Mouse (Mus musculus) cerebellum, postnatal 36 days (tissue): Measurements from ENCODE around the gene Tjp1.

Source experiments
- DNase-seq, 2 experiments: peaks; one replicate each; pipeline ENCODE4 v3.0.0; 2021 to 2022; ENCODE audit warnings: mixed read lengths in 2 of 2

Tjp1 gene

DNA sequence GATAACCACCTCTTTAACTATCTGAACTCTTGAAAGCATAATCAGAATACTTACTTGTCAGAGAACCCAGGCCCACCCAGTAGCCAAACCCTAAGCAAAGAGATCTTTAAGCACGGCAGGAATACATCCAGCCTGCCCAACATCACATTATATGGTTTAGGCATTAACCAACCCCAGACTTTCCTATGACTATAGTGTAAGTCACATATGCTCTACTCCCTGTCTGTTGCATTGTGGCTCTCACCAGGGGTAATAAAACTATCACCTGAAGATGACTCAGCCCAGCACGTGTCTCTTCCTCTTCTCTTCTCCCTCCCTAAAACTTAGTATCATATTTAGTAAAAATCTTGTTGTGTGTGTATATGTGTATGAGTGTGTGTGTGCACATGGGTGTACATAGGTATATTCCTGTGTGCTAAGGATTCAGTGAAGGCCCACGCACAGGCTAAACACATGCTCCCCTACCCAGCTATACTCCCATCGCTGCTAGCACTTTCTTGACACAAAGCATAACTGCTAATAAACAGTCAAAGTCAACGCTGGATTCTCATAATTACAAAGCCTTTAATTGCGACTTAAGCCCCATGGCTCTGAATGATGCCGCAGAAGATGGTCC, 139.9 kb downstream of the Tjp1 start:
- DNase-seq = no peak

- DNase-seq = no peak
These were observed 142.8 kb downstream of the Tjp1 start for GRCm38 (mm10) chr7:65384775-65385174.

GRCm38 (mm10) chr7:65382515-65383283, 144.9 kb downstream of the Tjp1 start:
- no peak for DNase-seq

GRCm38 (mm10) chr7:65381896-65382295, 145.7 kb downstream of the Tjp1 start:
- no peak for DNase-seq

GRCm38 (mm10) chr7:65380716-65381115, 146.9 kb downstream of the Tjp1 start:
- no peak for DNase-seq

DNA sequence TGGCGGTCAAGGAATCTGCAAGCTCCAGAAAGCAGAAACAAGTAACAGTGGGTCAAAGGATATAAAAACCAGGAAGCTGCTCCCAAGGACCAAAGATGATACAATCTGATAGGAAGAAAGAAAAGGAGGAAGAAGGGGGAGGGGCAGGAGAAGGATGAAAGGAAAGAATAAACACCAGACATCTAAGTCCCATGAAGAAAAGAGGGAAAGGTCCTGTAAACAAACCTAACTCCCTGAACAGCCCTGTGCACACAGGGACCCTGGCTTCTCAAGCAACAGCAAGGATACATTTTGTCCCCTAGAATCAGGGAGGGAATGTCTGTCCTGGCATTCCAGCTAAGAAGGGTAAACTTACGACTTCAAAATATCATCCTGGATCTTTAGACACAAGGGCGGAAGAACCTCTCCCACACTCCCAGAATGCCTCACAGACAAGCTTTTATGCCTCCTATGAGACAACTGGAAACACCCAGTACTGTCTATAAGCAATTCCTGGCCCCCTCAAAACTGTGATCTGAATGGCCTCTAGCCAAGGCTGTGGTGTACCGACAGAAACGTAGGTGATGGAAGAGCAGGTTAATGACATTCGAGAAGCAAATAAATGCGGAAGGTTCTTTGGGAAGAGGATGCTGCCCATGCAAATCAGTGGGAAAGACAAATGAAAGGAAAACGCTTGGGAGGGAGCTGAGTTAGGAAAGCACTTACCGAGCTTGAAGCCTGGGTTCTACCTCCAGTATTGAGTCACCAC, 148.6 kb downstream of the Tjp1 start:
- no peak for DNase-seq

DNA sequence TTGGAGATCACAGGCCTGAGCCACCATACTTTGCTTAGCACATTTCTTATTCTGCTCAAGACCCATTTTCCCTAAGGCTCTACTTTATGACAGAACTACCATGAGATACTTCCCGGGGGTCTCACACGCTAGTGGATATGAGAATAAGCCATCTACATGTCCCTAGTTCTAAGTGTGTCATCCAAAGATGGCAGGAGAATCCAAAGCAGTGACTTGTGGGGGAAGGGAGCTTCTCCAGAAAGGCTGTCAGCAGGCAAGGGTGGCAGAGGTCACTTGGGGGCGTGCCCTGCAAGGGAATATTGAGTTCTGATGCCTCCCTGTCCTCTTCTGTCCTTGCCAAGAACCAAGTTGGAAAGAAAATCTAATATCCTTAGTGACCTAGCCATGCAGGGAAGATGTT, 150.1 kb downstream of the Tjp1 start:
- no peak for DNase-seq

DNA sequence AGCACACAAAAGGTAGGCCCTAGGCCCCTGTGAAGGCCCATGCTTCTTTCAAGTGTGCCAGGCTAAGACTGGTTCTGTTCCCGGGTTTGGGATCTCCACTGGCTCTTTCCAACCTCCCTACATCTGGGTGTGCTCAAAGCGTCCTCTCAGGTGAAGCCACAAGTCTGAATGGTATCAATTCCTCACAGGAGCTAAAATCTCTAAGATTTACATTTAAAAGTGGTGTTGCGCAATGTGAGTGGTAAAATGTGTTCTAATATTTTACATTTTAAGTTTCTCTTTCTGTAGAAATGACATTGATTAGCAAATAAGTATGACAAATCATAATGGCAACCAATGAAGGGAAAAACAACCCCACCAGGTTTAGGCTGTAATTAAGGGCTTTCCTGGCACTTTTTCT, 152.0 kb downstream of the Tjp1 start:
- no peak for DNase-seq

- DNase-seq = no peak
These were observed 152.4 kb downstream of the Tjp1 start for GRCm38 (mm10) chr7:65375176-65375575.

DNA sequence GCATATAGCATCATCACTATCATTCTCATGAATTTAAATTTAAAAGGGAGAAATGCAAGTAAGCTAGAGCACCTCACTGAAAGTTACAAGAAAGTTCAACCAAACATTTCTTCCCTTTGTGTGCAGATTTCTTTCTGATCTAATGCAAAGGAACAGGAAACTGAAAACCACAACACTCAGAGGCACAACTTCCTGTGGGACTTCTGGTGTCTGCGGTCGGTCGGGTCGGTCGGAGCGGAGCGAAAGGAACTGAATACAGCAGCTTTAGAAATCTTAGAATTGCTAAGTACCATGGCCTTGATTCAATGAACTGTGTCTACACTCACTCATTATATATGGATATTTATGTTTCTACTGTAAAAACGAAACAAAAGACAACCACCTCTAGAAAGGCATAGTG, 154.2 kb downstream of the Tjp1 start:
- no peak for DNase-seq

GRCm38 (mm10) chr7:65371765-65372164, 155.8 kb downstream of the Tjp1 start:
- DNase-seq = no peak

DNA sequence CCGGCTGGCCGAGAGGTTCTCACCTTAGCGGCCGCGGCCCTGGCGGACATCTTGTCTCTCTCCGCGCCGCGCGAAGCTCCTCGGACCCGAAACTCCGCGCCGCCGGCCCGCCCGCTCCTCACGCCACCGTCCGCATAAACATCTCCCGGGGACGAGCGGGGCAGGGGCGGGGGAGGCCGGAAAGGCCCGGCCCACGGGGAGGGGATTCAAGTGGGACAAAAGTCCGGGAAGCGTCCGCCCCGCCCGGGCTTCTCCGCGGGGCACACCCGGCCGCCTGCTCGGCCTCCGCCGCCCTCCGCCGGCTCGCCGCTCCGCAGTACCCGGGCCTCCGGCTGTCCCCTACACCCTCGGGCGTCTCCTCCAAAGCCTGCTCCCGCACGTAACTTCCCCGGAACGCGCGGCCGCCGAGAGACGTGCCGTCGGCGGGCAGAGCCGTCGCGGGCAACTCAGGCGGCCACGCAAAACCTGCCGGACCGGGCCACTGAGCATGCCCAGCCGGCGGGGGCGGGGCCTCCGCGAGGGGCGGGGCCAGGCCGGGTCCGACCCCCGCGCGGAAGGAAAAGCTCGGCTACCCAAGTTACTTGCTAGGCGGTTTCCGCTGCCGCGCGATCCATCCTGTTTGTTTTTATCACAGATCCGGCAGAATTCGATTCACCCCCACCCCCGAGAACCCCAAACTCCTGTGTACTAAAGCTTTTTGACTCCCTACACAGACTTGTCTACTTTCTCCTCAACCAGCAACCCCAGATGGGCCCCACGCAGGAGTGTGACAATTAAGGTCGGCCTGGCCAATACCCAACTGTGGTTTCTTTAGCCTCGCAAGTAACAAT, 156.6 kb downstream of the Tjp1 start:
- peak; percentile 56 to 70 for DNase-seq

DNA sequence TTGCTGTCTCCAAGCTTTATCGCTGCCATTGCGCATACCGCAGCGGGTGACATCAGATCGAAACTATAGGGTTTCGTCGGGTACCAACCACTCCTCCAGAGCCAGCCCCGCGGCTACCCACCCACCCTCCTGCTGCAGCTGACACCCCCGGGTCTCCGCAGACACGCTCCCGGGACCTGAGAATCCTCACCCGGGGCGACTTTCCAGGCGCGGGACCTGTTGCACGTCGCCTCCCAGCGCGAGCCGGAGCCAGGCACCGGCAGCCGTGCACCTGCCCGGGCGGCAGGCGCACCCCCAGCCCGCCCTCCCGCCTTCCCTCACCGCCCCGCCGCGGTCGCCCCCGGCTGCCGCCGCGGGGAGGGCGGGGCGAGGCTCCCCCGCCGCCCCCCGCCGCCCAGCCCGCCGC, 157.2 kb downstream of the Tjp1 start:
- DNase-seq = peak; percentile 18 to 22

DNA sequence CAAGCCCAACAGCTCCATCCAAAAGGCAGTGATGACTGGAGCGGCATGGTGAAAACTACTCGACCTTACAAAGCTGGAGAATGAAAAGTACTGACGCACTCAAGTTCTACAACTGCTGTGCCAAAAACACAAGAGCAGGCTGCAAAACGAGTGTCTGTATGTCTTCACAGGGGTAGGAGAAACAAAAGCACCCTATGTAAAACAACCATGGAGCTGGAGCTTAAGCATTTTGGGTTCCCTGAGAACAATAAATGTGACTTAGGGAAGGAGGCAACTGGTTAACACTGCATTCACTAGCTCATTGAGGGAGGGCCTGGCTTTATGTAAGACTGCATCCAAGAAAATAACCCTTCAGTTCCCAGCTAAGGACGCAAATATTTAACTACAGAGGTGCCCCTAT, 158.5 kb downstream of the Tjp1 start:
- no peak for DNase-seq

DNA sequence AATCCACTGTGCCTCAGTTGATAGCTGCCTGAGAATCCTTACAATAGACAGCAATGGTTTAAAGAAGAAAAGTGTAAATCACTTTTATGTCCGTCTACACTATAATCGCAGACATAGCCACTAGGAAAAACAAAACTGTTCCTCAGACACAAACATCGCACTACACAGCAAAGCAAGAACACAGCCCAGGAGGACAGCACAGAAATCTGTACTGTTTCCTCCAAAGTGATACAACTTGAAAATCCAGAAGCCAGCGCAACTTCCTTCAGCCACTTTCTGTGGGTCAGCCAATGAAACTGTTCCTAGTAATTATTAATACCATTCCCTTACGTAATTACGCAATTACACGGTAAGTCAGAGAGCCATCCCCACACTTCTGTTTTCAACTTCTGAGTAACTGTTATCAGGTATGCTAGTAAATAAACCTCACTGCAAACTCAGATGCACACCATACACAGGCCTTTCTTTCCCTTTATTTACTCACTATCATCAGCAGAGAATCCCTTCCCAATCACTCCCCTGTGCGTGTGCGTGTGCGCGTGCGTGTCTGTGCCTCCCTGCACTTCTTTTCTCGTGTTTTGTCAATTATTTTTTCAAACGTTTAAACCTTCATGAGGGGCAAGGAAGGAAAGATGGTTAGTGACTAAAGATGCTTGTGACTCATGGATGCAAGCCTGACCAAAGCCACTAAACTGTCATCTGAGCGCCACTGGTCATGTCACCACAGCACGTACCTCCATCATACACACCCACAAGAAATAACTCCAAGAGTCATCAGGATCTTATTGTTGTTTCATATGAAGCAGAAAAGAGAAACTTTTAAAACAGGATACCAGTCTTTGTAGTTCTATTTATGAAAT, 160.0 kb downstream of the Tjp1 start:
- DNase-seq = no peak

DNA sequence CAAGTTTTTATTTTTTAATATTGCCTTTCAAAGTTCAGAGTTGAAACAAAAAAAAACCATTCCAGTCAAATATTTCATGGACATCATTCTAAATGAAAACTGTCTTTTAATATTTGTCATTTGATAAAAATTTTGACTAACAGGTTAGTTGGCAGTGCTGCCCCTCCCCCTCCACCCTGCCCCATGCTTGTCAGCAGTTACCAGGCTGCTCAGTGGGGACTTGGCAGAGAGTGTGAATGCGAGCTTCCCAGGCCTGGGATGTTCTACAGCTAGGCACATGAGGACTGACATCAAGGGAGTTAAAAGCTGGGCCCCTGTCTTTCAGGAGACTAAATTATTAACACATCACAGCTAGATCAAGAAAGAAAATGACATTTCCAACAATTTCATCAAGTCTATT, 161.4 kb downstream of the Tjp1 start:
- DNase-seq = no peak

- DNase-seq = no peak
These were observed 162.0 kb downstream of the Tjp1 start for GRCm38 (mm10) chr7:65365560-65365959.

- DNase-seq = no peak
These were observed 167.3 kb downstream of the Tjp1 start for GRCm38 (mm10) chr7:65360278-65360677.

DNA sequence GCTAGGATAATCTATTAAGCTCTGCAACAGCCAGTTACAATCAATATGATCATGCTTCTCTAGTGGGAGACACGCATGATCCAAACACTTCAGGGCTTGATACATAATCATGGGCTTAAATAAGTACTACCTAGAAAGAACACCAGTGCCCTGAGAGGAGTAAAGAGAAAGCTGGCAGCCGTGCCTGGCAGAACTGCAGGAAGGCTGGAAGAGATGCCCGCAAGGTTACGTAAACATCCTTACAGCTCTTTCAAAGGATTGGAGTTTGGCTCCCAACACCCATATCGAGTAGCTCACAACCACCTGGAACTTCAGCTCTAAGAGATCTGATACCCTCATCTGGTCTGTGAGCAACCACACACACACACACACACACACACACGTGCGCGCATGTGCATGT, 167.8 kb downstream of the Tjp1 start:
- DNase-seq = no peak

DNA sequence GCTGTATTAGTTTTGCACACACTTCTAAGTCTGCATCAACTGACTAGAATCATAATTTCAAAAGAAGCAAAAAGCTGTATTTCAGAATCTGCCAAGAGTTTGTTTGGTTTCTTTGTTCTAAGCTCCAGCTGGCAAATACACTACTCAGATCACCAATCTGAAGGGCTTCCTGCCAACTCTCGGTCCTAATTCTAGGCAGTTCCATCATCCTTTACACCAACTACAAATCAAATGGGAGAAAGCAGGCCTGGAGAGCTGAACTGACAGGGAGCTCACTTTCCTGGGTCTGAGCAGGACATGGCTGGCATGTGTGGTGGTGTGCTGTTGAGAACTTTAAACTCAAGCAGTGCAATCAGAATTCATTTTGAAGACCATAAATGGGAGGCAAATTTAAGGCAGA, 170.0 kb downstream of the Tjp1 start:
- DNase-seq = peak; percentile 9 to 21

DNA sequence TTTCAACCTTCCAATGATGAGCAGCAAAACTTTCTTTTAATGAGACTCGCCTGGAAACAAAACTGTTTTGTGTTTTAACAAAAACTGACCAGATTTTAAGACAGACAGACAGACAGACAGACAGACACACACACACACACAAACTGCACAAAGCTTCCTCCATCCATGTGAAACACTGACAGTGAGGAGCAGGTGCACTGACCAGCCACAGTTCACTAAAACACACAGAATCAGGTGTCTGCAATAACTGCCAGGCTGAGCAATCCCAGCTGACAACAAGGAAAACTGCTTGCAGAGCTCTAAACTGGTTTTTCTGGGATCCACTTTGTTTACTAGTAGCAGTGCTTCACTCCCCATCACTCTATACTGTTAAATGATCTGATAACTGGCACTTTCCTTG, 171.4 kb downstream of the Tjp1 start:
- DNase-seq = no peak

DNA sequence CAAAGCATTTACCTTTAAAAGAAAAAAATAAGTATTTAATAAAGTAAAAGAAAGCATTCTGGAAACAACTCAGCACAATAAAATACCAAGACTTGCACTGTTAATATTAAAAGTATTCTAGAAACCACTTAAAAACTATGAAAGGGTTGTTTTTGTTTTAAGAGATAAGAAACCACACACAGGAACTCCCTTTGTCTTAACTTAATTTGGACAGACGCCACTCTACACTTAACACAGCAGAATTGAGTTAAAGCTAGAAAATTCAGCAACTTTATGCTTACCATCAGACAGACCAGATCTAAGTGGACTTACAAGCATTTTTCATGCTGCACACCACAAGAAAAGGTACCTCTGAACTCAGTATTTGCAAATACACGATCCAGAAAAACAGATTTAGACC, 172.7 kb downstream of the Tjp1 start:
- DNase-seq = no peak
